Mouse (Mus musculus) forebrain, embryonic 13.5 days (tissue): ENCODE measurements around the gene Tex11. TPM values are rescaled to one million over a fixed set of nuclear protein-coding genes. Genes with fewer than 3 reads are reported as not detected.
A peak's percentile ranks its signal among the peaks of the same experiment; 100 is the strongest.
"Not testable (repeated sequence)": the region's sequence is repeated elsewhere in the genome, so short reads cannot be mapped to it uniquely, and the experiment has no call there.

ENCODE experiments used
- ATAC-seq: fragments of 200-750 bp; cut with Nextera tagmentation; 2 replicates; pipeline ENCODE4 v1.8.0; 2017
- H3K27ac ChIP-seq: fragments of 300-500 bp; sonication (generic); 2 replicates; pipeline ENCODE4 v1.5.1; 2015; ENCODE audit warnings: inconsistent platforms, mild to moderate bottlenecking, moderate library complexity
- H3K27me3 ChIP-seq: fragments of 300-500 bp; sonication (generic); 2 replicates; pipeline ENCODE4 v1.6.1; 2015; ENCODE audit warnings: mild to moderate bottlenecking, inconsistent platforms
- H3K36me3 ChIP-seq: fragments of 300-500 bp; sonication (generic); 2 replicates; pipeline ENCODE4 v1.6.1; 2015; ENCODE audit warnings: mild to moderate bottlenecking, inconsistent platforms; ENCODE audit not compliant: poor library complexity, severe bottlenecking
- H3K4me1 ChIP-seq: fragments of 300-500 bp; sonication (generic); 2 replicates; pipeline ENCODE4 v1.6.1; 2015; ENCODE audit warnings: inconsistent platforms
- H3K4me2 ChIP-seq: fragments of 300-500 bp; sonication (generic); 2 replicates; pipeline ENCODE4 v1.6.1; 2015; ENCODE audit warnings: inconsistent platforms, mild to moderate bottlenecking, moderate library complexity
- H3K4me3 ChIP-seq: fragments of 300-500 bp; sonication (generic); 2 replicates; pipeline ENCODE4 v1.5.1; 2015; ENCODE audit warnings: mild to moderate bottlenecking, inconsistent platforms
- H3K9ac ChIP-seq: fragments of 300-500 bp; sonication (generic); 2 replicates; pipeline ENCODE4 v1.6.1; 2015; ENCODE audit warnings: mild to moderate bottlenecking, inconsistent platforms
- H3K9me3 ChIP-seq: fragments of 300-500 bp; sonication (generic); replicated peaks from 2 replicates; pipeline ENCODE4 v1.6.1; 2016; ENCODE audit warnings: inconsistent platforms
- WGBS: fragments of 180-500 bp; shearing (Covaris S2); methylation state at CpG from one replicate; pipeline ENCODE4 v1.1.7; 2015; 5-methylcytosine and 5-hydroxymethylcytosine counted together
- polyA plus RNA-seq: library from polyadenylated mRNA; unstranded; fragments of >200 nt; fragmentation: Nextera tagmentation; extraction: Ambion mirVana; gene quantifications from 2 replicates; pipeline ENCODE4 v1.2.1, GENCODE M21; 2015

The Tex11 gene
- not detected in 2 replicates for polyA plus RNA-seq

- WGBS: 90% methylated on average over 31 of the region's 31 CpGs
- no peak for ATAC-seq
- H3K4me2 ChIP-seq: no peak within 1 kb of the TSS
Observed at GRCm38 (mm10) chrX:101059541-101059940, at the start of gene Tex11. Gene Tex11, minus strand, starts transcription at chrX:101059667.

GRCm38 (mm10) chrX:101085920-101086319, 26.5 kb upstream of the Tex11 start, which contains the start of gene Slc7a3:
Gene Slc7a3, minus strand, starts transcription at chrX:101086020.
- H3K4me2 ChIP-seq: peak within 1 kb of the TSS; percentile 63
- no peak within 1 kb of the TSS for H3K9ac ChIP-seq
- 50% methylated on average over 11 of the region's 11 CpGs for WGBS
- no peaks in the 10 kb centered on the region for H3K9me3 ChIP-seq
- no peak for ATAC-seq
- no peaks in the 10 kb centered on the region for H3K4me1 ChIP-seq
- H3K36me3 ChIP-seq: no peaks in the 10 kb centered on the region
- no peak within 1 kb of the TSS for H3K27ac ChIP-seq
- peak within 1 kb of the TSS; percentile 29 for H3K4me3 ChIP-seq
- peaks cover 7% of the 10 kb centered on the region; the same call in 1 of the 2 replicates for H3K27me3 ChIP-seq

More at GRCm38 (mm10) chrX:101059541-101059940, at the start of gene Tex11:
- Histone ChIP-seq H3K27ac (no peak within 1 kb of the TSS), H3K4me3 (no peak within 1 kb of the TSS), H3K36me3 (no peaks in the 10 kb centered on the region), H3K27me3 (no peaks in the 10 kb centered on the region), H3K4me1 (no peaks in the 10 kb centered on the region), H3K9ac (no peak within 1 kb of the TSS), H3K9me3 (0 out of 2 replicates have a peak, but pooled peaks cover 3% of the 10 kb centered on the region)

GRCm38 (mm10) chrX:101085211-101085610, 25.7 kb upstream of the Tex11 start:
- Histone ChIP-seq H3K4me2 (peak overlapping the region; percentile 63), H3K4me3 (peak overlapping the region; percentile 29)
- H3K27ac ChIP-seq, H3K9me3 ChIP-seq, H3K36me3 ChIP-seq, ATAC-seq, H3K4me1 ChIP-seq, H3K9ac ChIP-seq, H3K27me3 ChIP-seq: not testable (repeated sequence)
- WGBS: 23% methylated on average over 8 of the region's 9 CpGs

GRCm38 (mm10) chrX:101084192-101084591, 24.7 kb upstream of the Tex11 start:
- Histone ChIP-seq H3K9ac (no peak overlapping the region), H3K9me3 (no peaks in the 10 kb centered on the region), H3K4me2 (peak overlapping the region; percentile 63), H3K4me3 (no peak overlapping the region), H3K27ac (no peak overlapping the region), H3K36me3 (no peaks in the 10 kb centered on the region), H3K4me1 (no peaks in the 10 kb centered on the region), H3K27me3 (peaks cover 7% of the 10 kb centered on the region; the same call in 1 of the 2 replicates)
- 60% methylated on average over 2 of the region's 2 CpGs for WGBS
- no peak for ATAC-seq

GRCm38 (mm10) chrX:101065245-101065644, 5.8 kb upstream of the Tex11 start:
- 79% methylated on average over 1 of the region's 1 CpGs for WGBS
- H3K9me3 ChIP-seq: no peaks in the 10 kb centered on the region
- H3K27ac ChIP-seq: no peak overlapping the region
- ATAC-seq: no peak; the same call in 1 of the 2 replicates
- no peaks in the 10 kb centered on the region for H3K4me1 ChIP-seq
- H3K27me3 ChIP-seq: no peaks in the 10 kb centered on the region
- no peaks in the 10 kb centered on the region for H3K36me3 ChIP-seq
- H3K9ac ChIP-seq: no peak overlapping the region
- no peak overlapping the region for H3K4me2 ChIP-seq
- no peak overlapping the region for H3K4me3 ChIP-seq

GRCm38 (mm10) chrX:101063503-101063902, 4.0 kb upstream of the Tex11 start:
- H3K4me2 ChIP-seq: no peak overlapping the region
- no peak overlapping the region for H3K4me3 ChIP-seq
- H3K36me3 ChIP-seq: no peaks in the 10 kb centered on the region
- H3K9ac ChIP-seq: no peak overlapping the region
- 56% methylated on average over 2 of the region's 2 CpGs for WGBS
- H3K4me1 ChIP-seq: no peaks in the 10 kb centered on the region
- no peaks in the 10 kb centered on the region for H3K27me3 ChIP-seq
- H3K27ac ChIP-seq: no peak overlapping the region
- 0 out of 2 replicates have a peak, but pooled peaks cover 3% of the 10 kb centered on the region for H3K9me3 ChIP-seq
- peak; percentile 74; the same call in 1 of the 2 replicates for ATAC-seq

GRCm38 (mm10) chrX:100943640-100944039, 115.8 kb downstream of the Tex11 start:
- Histone ChIP-seq H3K36me3 (no peaks in the 10 kb centered on the region), H3K4me3 (no peak overlapping the region), H3K27me3 (no peaks in the 10 kb centered on the region; the same call in 1 of the 2 replicates), H3K4me1 (no peaks in the 10 kb centered on the region), H3K9me3 (no peaks in the 10 kb centered on the region), H3K4me2 (no peak overlapping the region), H3K27ac (no peak overlapping the region), H3K9ac (no peak overlapping the region)
- 50% methylated on average over 2 of the region's 2 CpGs for WGBS
- no peak for ATAC-seq

GRCm38 (mm10) chrX:100839211-100839610, 220.3 kb downstream of the Tex11 start:
- Histone ChIP-seq H3K4me2 (no peak overlapping the region), H3K27ac (no peak overlapping the region), H3K36me3 (no peaks in the 10 kb centered on the region), H3K4me1 (no peaks in the 10 kb centered on the region), H3K4me3 (no peak overlapping the region), H3K9ac (no peak overlapping the region), H3K27me3 (no peaks in the 10 kb centered on the region), H3K9me3 (no peaks in the 10 kb centered on the region)
- no peak for ATAC-seq

GRCm38 (mm10) chrX:100832806-100833205, 226.7 kb downstream of the Tex11 start:
- ATAC-seq: no peak
- no peak overlapping the region for H3K4me3 ChIP-seq
- no peak overlapping the region for H3K4me2 ChIP-seq
- H3K36me3 ChIP-seq: no peaks in the 10 kb centered on the region
- H3K27ac ChIP-seq: no peak overlapping the region
- no peaks in the 10 kb centered on the region for H3K4me1 ChIP-seq
- no peaks in the 10 kb centered on the region for H3K9me3 ChIP-seq
- H3K9ac ChIP-seq: no peak overlapping the region
- 77% methylated on average over 2 of the region's 2 CpGs for WGBS
- H3K27me3 ChIP-seq: no peaks in the 10 kb centered on the region

- Histone ChIP-seq H3K36me3 (no peaks in the 10 kb centered on the region), H3K4me1 (no peaks in the 10 kb centered on the region), H3K4me2 (no peak overlapping the region), H3K4me3 (no peak overlapping the region), H3K27ac (no peak overlapping the region), H3K9ac (no peak overlapping the region), H3K9me3 (no peaks in the 10 kb centered on the region), H3K27me3 (no peaks in the 10 kb centered on the region)
- no peak for ATAC-seq
- WGBS: 77% methylated on average over 1 of the region's 1 CpGs
Observed at GRCm38 (mm10) chrX:100825557-100825956, 233.9 kb downstream of the Tex11 start.

- H3K36me3 ChIP-seq: peaks cover 24% of the 10 kb centered on the region
- no peaks in the 10 kb centered on the region for H3K27me3 ChIP-seq
- H3K4me3 ChIP-seq: no peak overlapping the region
- H3K9ac ChIP-seq: no peak overlapping the region
- H3K4me1 ChIP-seq: no peaks in the 10 kb centered on the region
- H3K4me2 ChIP-seq: no peak overlapping the region
- no peak overlapping the region for H3K27ac ChIP-seq
- H3K9me3 ChIP-seq: no peaks in the 10 kb centered on the region
- 86% methylated on average over 1 of the region's 1 CpGs for WGBS
- no peak for ATAC-seq
Observed at GRCm38 (mm10) chrX:100821149-100821548, 238.3 kb downstream of the Tex11 start.

GRCm38 (mm10) chrX:100818681-100819080, 240.8 kb downstream of the Tex11 start:
- 87% methylated on average over 9 of the region's 9 CpGs for WGBS
- H3K36me3 ChIP-seq: peaks cover 47% of the 10 kb centered on the region
- no peaks in the 10 kb centered on the region for H3K4me1 ChIP-seq
- H3K9me3 ChIP-seq: no peaks in the 10 kb centered on the region
- H3K27ac ChIP-seq: no peak overlapping the region
- ATAC-seq: 0 out of 2 replicates have a peak, but pooled peaks have one; percentile 36
- no peak overlapping the region for H3K4me2 ChIP-seq
- H3K27me3 ChIP-seq: no peaks in the 10 kb centered on the region
- no peak overlapping the region for H3K9ac ChIP-seq
- no peak overlapping the region for H3K4me3 ChIP-seq

- Histone ChIP-seq H3K27me3 (no peaks in the 10 kb centered on the region), H3K9ac (no peak overlapping the region), H3K4me2 (no peak overlapping the region), H3K27ac (no peak overlapping the region), H3K4me3 (no peak overlapping the region), H3K4me1 (no peaks in the 10 kb centered on the region), H3K36me3 (peaks cover 75% of the 10 kb centered on the region), H3K9me3 (no peaks in the 10 kb centered on the region)
- no peak for ATAC-seq
- 82% methylated on average over 7 of the region's 7 CpGs for WGBS
Observed at GRCm38 (mm10) chrX:100815766-100816165, 243.7 kb downstream of the Tex11 start.
